In the genomic region with DNA sequence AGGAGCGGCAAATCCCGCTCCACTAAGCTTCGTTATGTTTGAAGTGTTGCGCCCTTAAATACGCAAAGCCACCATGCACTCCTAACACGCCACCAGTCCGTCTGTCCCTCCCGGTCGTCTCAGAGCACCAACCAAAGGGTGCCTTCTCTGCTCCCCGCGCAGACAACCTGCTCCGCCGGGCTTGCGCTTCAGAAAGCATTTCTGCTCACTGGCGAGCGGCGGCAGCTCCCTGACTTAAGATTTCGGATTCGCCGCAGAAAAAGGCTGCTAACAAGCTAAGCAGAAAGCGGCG, we compare ENCODE assay signal across 8 mouse cellular contexts. TPM values are rescaled to one million over a fixed set of nuclear protein-coding genes. Genes with fewer than 3 reads are reported as not detected.
DNase-seq lines count a peak whose midpoint lies in the region; ATAC-seq and TF ChIP-seq lines count a peak whose summit lies in the region.

No protein-coding gene starts in this region.

- H3K27ac ChIP-seq in thymus, adult 2 months (ENCODE audit: control insufficient read depth, insufficient read depth, low read length) = no peak overlapping the region
- peak overlapping the region; percentile 98 for H3K27ac ChIP-seq in limb, embryonic 14.5 days (replicated peaks; ENCODE audit: low read depth, low read length)

- whole genome bisulfite sequencing in thymus, adult 2 months = under 1% methylated on average over 22 of the region's 22 CpGs
- under 1% methylated on average over 22 of the region's 22 CpGs for WGBS in limb, embryonic 14.5 days

- peak overlapping the region; percentile 76 for H3K4me3 ChIP-seq in thymus, adult 2 months (ENCODE audit: control insufficient read depth, insufficient read depth, low read length)
- peak overlapping the region; percentile 100 for H3K4me3 ChIP-seq in limb, embryonic 14.5 days (replicated peaks; ENCODE audit: low read length)

- peak; percentile 22; the same call in 1 of the 2 replicates for ATAC-seq in frontal cortex, adult (ENCODE audit: low TSS enrichment)
- ATAC-seq in limb, embryonic 14.5 days (ENCODE audit: low FRiP score, low read depth) = no peak
- no peak for ATAC-seq in granulocyte monocyte progenitor cell, adult 5-6 weeks (replicated peaks; ENCODE audit: poor library complexity, severe bottlenecking)

- no peak for TF ChIP-seq POLR2A in thymus, adult 2 months (IDR thresholded peaks at IDR 0.05; ENCODE audit: control insufficient read depth, extremely low read depth, insufficient read depth, low read length, poor library complexity)
- no peak for TF ChIP-seq POLR2A in limb, embryonic 14.5 days (IDR thresholded peaks at IDR 0.05; ENCODE audit: borderline replicate concordance, extremely low read depth, insufficient read depth, insufficient read length)

- no peak for DNase-seq in frontal cortex, postnatal 14 days (ENCODE audit: low spot score in 2 of 2)
- no peak for DNase-seq in thymus, adult 2 months
- no peak for DNase-seq in thymus, postnatal 10 days (ENCODE audit: low spot score in 2 of 2)
- DNase-seq in limb, embryonic 14.5 days (ENCODE audit: low spot score) = no peak
- peak; percentile 40 for DNase-seq in yolk sac, embryonic 10.5 days (ENCODE audit: low spot score)
- DNase-seq in adrenal gland, postnatal 10 days = no peak

- peak overlapping the region; percentile 99 for H3K9ac ChIP-seq in limb, embryonic 14.5 days (ENCODE audit: low read depth, low read length, severe bottlenecking)

- no peaks in the 10 kb centered on the region for H3K9me3 ChIP-seq in limb, embryonic 14.5 days (ENCODE audit: control insufficient read depth, low read length)

- peaks cover 10% of the 10 kb centered on the region for H3K4me1 ChIP-seq in thymus, adult 2 months (replicated peaks; ENCODE audit: control insufficient read depth, insufficient read depth, low read length)
- peaks cover 12% of the 10 kb centered on the region for H3K4me1 ChIP-seq in limb, embryonic 14.5 days (ENCODE audit: control insufficient read depth, insufficient read depth, low read length)

- no peaks in the 10 kb centered on the region for H3K27me3 ChIP-seq in thymus, adult 2 months (ENCODE audit: control insufficient read depth, insufficient read depth, low read length)
- H3K27me3 ChIP-seq in limb, embryonic 14.5 days (ENCODE audit: control insufficient read depth, insufficient read depth, low read length) = no peaks in the 10 kb centered on the region

- no peak for TF ChIP-seq CTCF in thymus, adult 2 months (IDR thresholded peaks at IDR 0.05; ENCODE audit: borderline replicate concordance, control insufficient read depth, extremely low read depth, insufficient read depth, low read length, poor library complexity)

- H3K36me3 ChIP-seq in thymus, adult 2 months (ENCODE audit: control insufficient read depth, insufficient read depth, low read length) = peaks cover 32% of the 10 kb centered on the region
- peaks cover 45% of the 10 kb centered on the region for H3K36me3 ChIP-seq in limb, embryonic 14.5 days (ENCODE audit: control insufficient read depth, insufficient read depth, low read length)

- H3K4me2 ChIP-seq in limb, embryonic 14.5 days (replicated peaks; ENCODE audit: low read depth, low read length, severe bottlenecking) = peak overlapping the region; percentile 88

RNA-seq across cellular contexts. Expression of gene Rpl32, which starts 0.4 kb away (rescaled TPM):
- 874 and 910 TPM in 2 replicates for polyA plus RNA-seq in thymus, adult 2 months (2012; rRNA removed)
- polyA plus RNA-seq in limb, embryonic 14.5 days (2012; rRNA removed) = 2,190 and 2,685 TPM in 2 replicates
- polyA plus RNA-seq in limb, embryonic 14.5 days (2014; fragmentation: Nextera tagmentation; extraction: Ambion mirVana) = 2,459 and 2,604 TPM in 2 replicates
- 4,964 and 5,314 TPM in 2 replicates for total RNA-seq in granulocyte monocyte progenitor cell, adult 5-6 weeks (2014; fragmentation: Nextera tagmentation)
- total RNA-seq in granulocyte monocyte progenitor cell, adult 5-6 weeks (2017) = 4,316 and 4,490 TPM in 2 replicates
- 1,000 to 10,000 TPM; 1,305 to 1,319 TPM for total RNA-seq in adrenal gland, postnatal 10 days (2021)

RNA-seq across cellular contexts. Expression of gene Efcab12, which starts 30.1 kb away (rescaled TPM):
- polyA plus RNA-seq in thymus, adult 2 months (2012; rRNA removed) = 0.33 and 0.46 TPM in 2 replicates
- 0.58 and 0.70 TPM in 2 replicates for polyA plus RNA-seq in limb, embryonic 14.5 days (2012; rRNA removed)
- 0.19 and 0.39 TPM in 2 replicates for polyA plus RNA-seq in limb, embryonic 14.5 days (2014; fragmentation: Nextera tagmentation; extraction: Ambion mirVana)
- not detected in 2 replicates for total RNA-seq in granulocyte monocyte progenitor cell, adult 5-6 weeks (2014; fragmentation: Nextera tagmentation)
- 0.21 and 0.26 TPM in 2 replicates for total RNA-seq in granulocyte monocyte progenitor cell, adult 5-6 weeks (2017)
- under 1 TPM; 0.57 to 1.00 TPM for total RNA-seq in adrenal gland, postnatal 10 days (2021)

RNA-seq across cellular contexts. Expression of gene Cand2, which starts 33.8 kb away (rescaled TPM):
- 16.8 and 19.5 TPM in 2 replicates for polyA plus RNA-seq in thymus, adult 2 months (2012; rRNA removed)
- 57.7 and 78.8 TPM in 2 replicates for polyA plus RNA-seq in limb, embryonic 14.5 days (2012; rRNA removed)
- polyA plus RNA-seq in limb, embryonic 14.5 days (2014; fragmentation: Nextera tagmentation; extraction: Ambion mirVana) = 39.1 and 42.0 TPM in 2 replicates
- total RNA-seq in granulocyte monocyte progenitor cell, adult 5-6 weeks (2014; fragmentation: Nextera tagmentation) = 2.2 and 2.9 TPM in 2 replicates
- total RNA-seq in granulocyte monocyte progenitor cell, adult 5-6 weeks (2017) = 0.95 and 1.2 TPM in 2 replicates
- total RNA-seq in adrenal gland, postnatal 10 days (2021) = 10 to 100 TPM; 10.4 to 16.1 TPM

RNA-seq across cellular contexts. Expression of gene Mbd4, which starts 45.0 kb away (rescaled TPM):
- polyA plus RNA-seq in thymus, adult 2 months (2012; rRNA removed) = 9.0 and 10.5 TPM in 2 replicates
- 16.3 and 18.8 TPM in 2 replicates for polyA plus RNA-seq in limb, embryonic 14.5 days (2012; rRNA removed)
- 13.0 and 16.4 TPM in 2 replicates for polyA plus RNA-seq in limb, embryonic 14.5 days (2014; fragmentation: Nextera tagmentation; extraction: Ambion mirVana)
- total RNA-seq in granulocyte monocyte progenitor cell, adult 5-6 weeks (2014; fragmentation: Nextera tagmentation) = 25.2 and 31.1 TPM in 2 replicates
- 16.5 and 22.9 TPM in 2 replicates for total RNA-seq in granulocyte monocyte progenitor cell, adult 5-6 weeks (2017)
- 1 to 10 TPM; 3.6 to 5.2 TPM for total RNA-seq in adrenal gland, postnatal 10 days (2021)

RNA-seq across cellular contexts. Expression of gene Ift122, which starts 45.1 kb away (rescaled TPM):
- 7.6 and 8.8 TPM in 2 replicates for polyA plus RNA-seq in thymus, adult 2 months (2012; rRNA removed)
- polyA plus RNA-seq in limb, embryonic 14.5 days (2012; rRNA removed) = 21.2 and 23.9 TPM in 2 replicates
- 17.9 and 18.9 TPM in 2 replicates for polyA plus RNA-seq in limb, embryonic 14.5 days (2014; fragmentation: Nextera tagmentation; extraction: Ambion mirVana)
- total RNA-seq in granulocyte monocyte progenitor cell, adult 5-6 weeks (2014; fragmentation: Nextera tagmentation) = 4.0 and 7.1 TPM in 2 replicates
- total RNA-seq in granulocyte monocyte progenitor cell, adult 5-6 weeks (2017) = 4.6 and 5.7 TPM in 2 replicates
- 10 to 100 TPM; 13.4 to 16.0 TPM for total RNA-seq in adrenal gland, postnatal 10 days (2021)
